Mouse (Mus musculus) hindbrain, embryonic 10.5 days (tissue): ENCODE measurements around the gene Prrt1. TPM values are rescaled to one million over a fixed set of nuclear protein-coding genes. Genes with fewer than 3 reads are reported as not detected.
A peak's percentile ranks its signal among the peaks of the same experiment; 100 is the strongest.

ENCODE experiments used
- DNase-seq: peaks from one replicate; pipeline ENCODE4 v3.0.0-alpha.2; 2017; ENCODE audit warnings: low spot score
- H3K27ac ChIP-seq: fragments of 300-500 bp; sonication (generic); 2 replicates; pipeline ENCODE4 v1.5.1; 2016; ENCODE audit warnings: mild to moderate bottlenecking, moderate library complexity
- H3K27me3 ChIP-seq: fragments of 300-500 bp; sonication (generic); 2 replicates; pipeline ENCODE4 v1.6.1; 2016; ENCODE audit warnings: mild to moderate bottlenecking; ENCODE audit not compliant: poor library complexity, insufficient read depth, severe bottlenecking
- H3K36me3 ChIP-seq: fragments of 300-500 bp; sonication (generic); 2 replicates; pipeline ENCODE4 v1.6.1; 2016; ENCODE audit warnings: mild to moderate bottlenecking, moderate library complexity
- H3K4me1 ChIP-seq: fragments of 300-500 bp; sonication (generic); replicated peaks from 2 replicates; pipeline ENCODE4 v1.6.1; 2016; ENCODE audit warnings: mild to moderate bottlenecking
- H3K4me3 ChIP-seq: fragments of 300-500 bp; sonication (generic); 2 replicates; pipeline ENCODE4 v1.5.1; 2016; ENCODE audit warnings: mild to moderate bottlenecking, moderate library complexity
- H3K9me3 ChIP-seq: fragments of 300-500 bp; sonication (generic); 2 replicates; pipeline ENCODE4 v1.6.1; 2016; ENCODE audit warnings: mild to moderate bottlenecking, moderate library complexity
- WGBS: fragments of 180-500 bp; shearing (Covaris S2); methylation state at CpG from one replicate; pipeline ENCODE4 v1.1.7; 2016; 5-methylcytosine and 5-hydroxymethylcytosine counted together
- polyA plus RNA-seq: library from polyadenylated mRNA; unstranded; fragments of >200 nt; fragmentation: Nextera tagmentation; extraction: Ambion mirVana; gene quantifications from 2 replicates; pipeline ENCODE4 v1.2.1, GENCODE M21; 2016

The Prrt1 gene
- polyA plus RNA-seq, 1 experiment from 2014 or later, result 1.4 TPM

DNA sequence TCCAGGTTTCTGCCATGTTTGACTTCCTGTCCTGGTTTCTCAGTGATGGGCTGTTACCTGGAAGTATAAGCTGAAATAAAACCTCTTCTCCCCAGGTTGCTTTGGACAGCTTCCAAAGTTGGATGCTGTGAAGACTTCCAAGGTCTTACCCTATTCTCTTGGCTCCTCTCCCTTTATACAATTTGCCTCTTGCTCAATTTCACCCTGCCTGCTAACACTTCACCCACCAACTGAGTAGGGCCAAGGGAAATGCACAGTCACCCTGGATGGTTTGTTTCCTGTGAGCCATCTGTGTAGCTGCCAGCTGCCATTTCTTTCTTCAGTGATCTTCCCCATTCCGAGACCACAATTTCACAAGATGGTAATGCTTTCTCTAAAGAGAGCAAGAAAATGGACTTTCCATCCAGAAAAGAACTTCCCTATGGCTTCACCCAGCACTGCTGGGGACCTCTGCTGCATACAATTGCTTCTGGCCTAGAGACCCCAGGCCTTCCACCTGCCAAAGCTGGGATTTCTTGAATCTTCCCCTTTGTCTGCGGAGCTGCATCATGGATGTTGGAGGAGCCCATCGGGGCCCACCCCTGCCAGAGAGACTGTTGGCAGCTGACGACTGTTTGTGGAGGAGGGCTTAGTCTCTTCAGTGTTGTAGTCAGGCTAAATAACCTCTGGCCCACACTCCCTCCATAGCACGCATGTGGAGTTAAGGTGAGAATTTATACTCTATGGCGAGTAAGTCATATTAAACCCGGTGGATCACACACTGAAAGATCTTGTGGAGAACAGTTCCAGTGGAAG lies 10.3 kb downstream of the Prrt1 start:
- no peak for DNase-seq
- peak overlapping the region; percentile 86; the same call in 1 of the 2 replicates for H3K27ac ChIP-seq
- no peaks in the 10 kb centered on the region for H3K36me3 ChIP-seq
- peaks cover 14% of the 10 kb centered on the region; the same call in 1 of the 2 replicates for H3K27me3 ChIP-seq
- 84% methylated on average over 7 of the region's 7 CpGs for WGBS
- no peaks in the 10 kb centered on the region for H3K9me3 ChIP-seq
- no peak overlapping the region for H3K4me3 ChIP-seq
- H3K4me1 ChIP-seq, result peaks cover 25% of the 10 kb centered on the region

DNA sequence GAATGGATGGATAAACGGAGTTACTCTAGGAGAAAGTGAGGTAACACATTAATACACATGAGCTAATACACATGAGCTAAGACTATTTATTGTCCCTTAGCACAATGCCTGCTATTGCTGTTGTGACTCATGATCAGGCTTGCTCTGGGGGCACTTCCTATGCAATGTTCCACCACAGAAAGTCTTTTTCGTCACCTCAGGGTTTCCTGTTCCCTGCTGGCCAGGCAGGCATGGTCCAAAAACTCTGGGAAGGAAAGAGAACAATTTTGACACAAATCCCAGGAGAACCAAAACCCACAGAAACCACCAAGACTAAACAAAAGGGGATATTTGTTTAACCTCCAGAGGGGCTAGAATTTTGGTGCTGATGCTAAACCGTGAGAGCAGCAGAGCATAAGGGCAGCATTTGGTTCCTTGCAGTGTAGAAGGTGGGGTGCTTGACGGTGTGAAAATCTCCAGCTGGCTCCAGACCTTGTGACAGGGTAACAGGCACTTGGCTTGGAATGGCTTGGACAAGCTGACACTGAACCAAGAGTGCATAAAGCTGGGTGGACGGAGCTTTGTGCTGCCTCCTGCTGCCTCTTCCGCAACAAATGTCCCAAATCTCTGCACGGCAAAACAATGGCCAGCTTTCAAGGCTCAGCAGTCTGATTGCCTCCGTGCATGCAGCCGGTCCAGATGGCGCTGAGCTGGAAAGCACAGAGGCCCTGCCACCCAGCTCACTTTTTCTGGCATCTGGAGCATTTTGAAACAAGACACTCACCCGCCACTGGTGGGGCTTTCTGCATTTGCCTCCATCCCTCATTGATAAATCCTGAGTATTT lies 11.7 kb downstream of the Prrt1 start:
- H3K27ac ChIP-seq, result peak overlapping the region; percentile 86
- peaks cover 7% of the 10 kb centered on the region; the same call in 1 of the 2 replicates for H3K27me3 ChIP-seq
- peaks cover 5% of the 10 kb centered on the region for H3K36me3 ChIP-seq
- H3K9me3 ChIP-seq, result no peaks in the 10 kb centered on the region
- peak; percentile 66 for DNase-seq
- peaks cover 37% of the 10 kb centered on the region for H3K4me1 ChIP-seq
- 14% methylated on average over 11 of the region's 11 CpGs for WGBS
- peak overlapping the region; percentile 18; the same call in 1 of the 2 replicates for H3K4me3 ChIP-seq

DNA sequence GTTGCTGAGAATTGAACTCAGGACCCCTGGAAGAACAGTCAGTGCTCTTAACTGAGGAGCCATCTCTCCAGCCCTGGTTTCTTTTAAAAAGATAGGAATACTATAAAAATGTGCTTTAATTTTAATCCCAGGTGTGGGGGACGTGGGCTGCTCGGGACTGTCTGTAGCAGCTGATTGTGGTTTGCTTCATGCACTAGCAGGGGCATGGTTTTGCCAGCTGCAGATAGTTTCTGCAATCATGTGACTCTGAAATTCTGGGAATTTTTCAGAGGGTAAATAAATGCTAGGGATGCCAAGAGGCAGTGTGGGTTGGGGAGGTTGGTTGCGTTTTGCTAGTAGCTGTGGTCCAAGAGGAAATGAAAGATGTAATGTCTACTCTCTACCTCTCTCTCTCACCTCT lies 12.6 kb downstream of the Prrt1 start:
- DNase-seq, result no peak
- H3K27me3 ChIP-seq, result 0 out of 2 replicates have a peak, but pooled peaks cover 4% of the 10 kb centered on the region
- peak overlapping the region; percentile 86; the same call in 1 of the 2 replicates for H3K27ac ChIP-seq
- H3K9me3 ChIP-seq, result no peaks in the 10 kb centered on the region
- H3K4me3 ChIP-seq, result no peak overlapping the region
- WGBS, result 85% methylated on average over 3 of the region's 3 CpGs
- H3K36me3 ChIP-seq, result peaks cover 8% of the 10 kb centered on the region
- peaks cover 43% of the 10 kb centered on the region for H3K4me1 ChIP-seq

GRCm38 (mm10) chr17:34643379-34643778 lies 14.0 kb downstream of the Prrt1 start:
- H3K27ac ChIP-seq, result no peak overlapping the region
- H3K27me3 ChIP-seq, result no peaks in the 10 kb centered on the region
- peaks cover 54% of the 10 kb centered on the region for H3K4me1 ChIP-seq
- peaks cover 10% of the 10 kb centered on the region for H3K36me3 ChIP-seq
- no peaks in the 10 kb centered on the region for H3K9me3 ChIP-seq
- DNase-seq, result no peak
- H3K4me3 ChIP-seq, result no peak overlapping the region
- whole genome bisulfite sequencing, result 95% methylated on average over 4 of the region's 4 CpGs

DNA sequence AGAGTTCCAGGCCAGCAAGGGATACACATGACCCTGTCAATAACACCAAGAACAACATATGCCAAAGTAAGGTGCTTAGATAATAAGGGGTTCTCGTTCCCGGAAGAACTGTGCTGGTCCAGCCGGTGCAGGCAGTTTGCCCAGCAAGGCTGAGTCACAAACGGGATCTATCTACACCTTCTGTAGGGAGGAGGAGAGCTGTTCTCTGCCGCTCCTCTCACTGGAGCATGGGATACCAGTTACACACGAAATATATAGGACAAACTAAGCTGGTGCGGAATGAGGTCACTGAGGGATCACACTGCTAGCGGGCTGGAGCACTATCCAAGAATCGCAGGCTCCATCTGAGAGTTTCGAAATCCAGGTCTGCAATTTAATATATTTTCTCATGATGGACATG lies 14.6 kb downstream of the Prrt1 start:
- Histone ChIP-seq H3K4me1 (peaks cover 59% of the 10 kb centered on the region), H3K36me3 (peaks cover 15% of the 10 kb centered on the region), H3K9me3 (no peaks in the 10 kb centered on the region), H3K4me3 (peak overlapping the region; percentile 70), H3K27ac (peak overlapping the region; percentile 87), H3K27me3 (no peaks in the 10 kb centered on the region)
- 83% methylated on average over 10 of the region's 10 CpGs for WGBS
- no peak for DNase-seq

DNA sequence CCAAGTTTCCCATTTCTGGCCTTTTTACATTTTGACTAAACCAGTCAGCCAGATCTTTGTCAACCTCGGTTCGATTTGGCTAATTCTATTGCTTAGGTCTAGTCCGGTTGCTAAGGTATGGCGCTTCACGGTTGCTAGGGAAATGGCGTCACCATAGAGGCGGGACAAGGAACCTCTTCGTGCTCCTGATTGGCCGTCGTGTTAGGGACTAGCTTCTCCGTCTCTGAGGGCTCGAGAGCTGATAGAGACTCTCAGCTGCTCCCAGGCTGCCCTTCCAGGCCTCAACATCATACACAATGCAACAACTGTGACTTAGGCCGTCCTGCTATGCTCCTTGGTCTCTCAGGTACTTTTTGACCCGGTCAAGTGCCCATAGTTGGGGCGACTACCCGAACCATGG lies 15.3 kb downstream of the Prrt1 start, which contains the start of gene Fkbpl:
Gene Fkbpl, plus strand, starts transcription at position 157 of the 400 bp plus-strand sequence.
- Histone ChIP-seq H3K27me3 (no peaks in the 10 kb centered on the region), H3K4me1 (peaks cover 61% of the 10 kb centered on the region), H3K27ac (peak within 1 kb of the TSS; percentile 87)

DNA sequence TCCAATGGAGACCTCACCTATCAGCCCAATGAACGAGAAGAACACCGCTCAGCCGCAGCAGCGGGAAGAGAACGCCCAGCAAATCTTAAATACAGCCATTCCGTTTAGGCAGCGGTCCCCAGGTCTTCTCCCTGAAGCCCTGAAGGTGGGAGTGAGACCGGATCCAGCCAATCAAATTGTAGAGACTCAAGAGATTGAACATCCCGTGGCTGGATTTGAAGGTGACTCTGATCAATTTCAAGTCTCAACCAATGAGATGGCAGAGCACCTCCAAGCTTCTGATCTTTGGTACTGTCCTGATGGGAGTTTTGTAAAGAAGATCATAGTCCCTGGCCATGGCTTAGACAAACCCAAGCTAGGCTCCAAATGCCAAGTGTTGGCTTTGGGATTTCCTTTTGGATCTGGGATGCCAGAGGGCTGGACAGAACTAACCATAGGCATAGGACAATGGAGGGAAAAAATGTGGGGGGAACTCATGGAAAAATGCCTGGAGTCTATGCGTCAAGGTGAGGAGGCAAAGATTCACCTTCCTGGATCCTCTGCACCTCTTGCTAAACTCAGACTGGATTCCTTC lies 16.0 kb downstream of the Prrt1 start:
- Histone ChIP-seq H3K9me3 (no peaks in the 10 kb centered on the region), H3K27me3 (no peaks in the 10 kb centered on the region), H3K27ac (peak overlapping the region; percentile 87), H3K4me1 (peaks cover 54% of the 10 kb centered on the region), H3K4me3 (peak overlapping the region; percentile 70), H3K36me3 (peaks cover 29% of the 10 kb centered on the region)
- WGBS, result 44% methylated on average over 10 of the region's 10 CpGs
- no peak for DNase-seq

More for the DNA sequence above, 15.3 kb downstream of the Prrt1 start, which contains the start of gene Fkbpl:
- Histone ChIP-seq H3K4me3 (peak within 1 kb of the TSS; percentile 70), H3K36me3 (peaks cover 22% of the 10 kb centered on the region), H3K9me3 (no peaks in the 10 kb centered on the region)
- peak; percentile 94 for DNase-seq
- 1% methylated on average over 16 of the region's 16 CpGs for WGBS

GRCm38 (mm10) chr17:34645831-34646511 lies 16.6 kb downstream of the Prrt1 start:
- no peak for DNase-seq
- no peaks in the 10 kb centered on the region for H3K27me3 ChIP-seq
- peaks cover 36% of the 10 kb centered on the region for H3K36me3 ChIP-seq
- 94% methylated on average over 30 of the region's 30 CpGs for WGBS
- no peaks in the 10 kb centered on the region for H3K9me3 ChIP-seq
- H3K4me3 ChIP-seq, result peak overlapping the region; percentile 98
- H3K4me1 ChIP-seq, result peaks cover 48% of the 10 kb centered on the region
- H3K27ac ChIP-seq, result no peak overlapping the region

GRCm38 (mm10) chr17:34646906-34647787 lies 17.8 kb downstream of the Prrt1 start, which contains the start of gene Atf6b:
TSS of gene Atf6b (plus strand) at chr17:34647146.
- DNase-seq, result peak; percentile 97
- Histone ChIP-seq H3K36me3 (peaks cover 47% of the 10 kb centered on the region), H3K27ac (peak within 1 kb of the TSS; percentile 96), H3K4me3 (peak within 1 kb of the TSS; percentile 98), H3K9me3 (no peaks in the 10 kb centered on the region), H3K4me1 (peaks cover 41% of the 10 kb centered on the region), H3K27me3 (no peaks in the 10 kb centered on the region)
- WGBS, result 1% methylated on average over 66 of the region's 66 CpGs

GRCm38 (mm10) chr17:34648141-34648890 lies 19.0 kb downstream of the Prrt1 start:
- peak overlapping the region; percentile 98 for H3K4me3 ChIP-seq
- peaks cover 59% of the 10 kb centered on the region for H3K36me3 ChIP-seq
- no peaks in the 10 kb centered on the region for H3K9me3 ChIP-seq
- peaks cover 41% of the 10 kb centered on the region for H3K4me1 ChIP-seq
- H3K27ac ChIP-seq, result no peak overlapping the region
- WGBS, result 85% methylated on average over 16 of the region's 16 CpGs
- no peak for DNase-seq
- H3K27me3 ChIP-seq, result no peaks in the 10 kb centered on the region
